Mouse (Mus musculus) kidney, postnatal 10 days (tissue): ENCODE results near the gene Mmp24.
"Not testable (repeated sequence)": the region's sequence is repeated elsewhere in the genome, so short reads cannot be mapped to it uniquely, and the experiment has no call there.

Source experiments
- DNase-seq: peaks from one replicate; pipeline ENCODE4 v3.0.0; 2021; ENCODE audit warnings: mixed read lengths

The Mmp24 gene

DNA sequence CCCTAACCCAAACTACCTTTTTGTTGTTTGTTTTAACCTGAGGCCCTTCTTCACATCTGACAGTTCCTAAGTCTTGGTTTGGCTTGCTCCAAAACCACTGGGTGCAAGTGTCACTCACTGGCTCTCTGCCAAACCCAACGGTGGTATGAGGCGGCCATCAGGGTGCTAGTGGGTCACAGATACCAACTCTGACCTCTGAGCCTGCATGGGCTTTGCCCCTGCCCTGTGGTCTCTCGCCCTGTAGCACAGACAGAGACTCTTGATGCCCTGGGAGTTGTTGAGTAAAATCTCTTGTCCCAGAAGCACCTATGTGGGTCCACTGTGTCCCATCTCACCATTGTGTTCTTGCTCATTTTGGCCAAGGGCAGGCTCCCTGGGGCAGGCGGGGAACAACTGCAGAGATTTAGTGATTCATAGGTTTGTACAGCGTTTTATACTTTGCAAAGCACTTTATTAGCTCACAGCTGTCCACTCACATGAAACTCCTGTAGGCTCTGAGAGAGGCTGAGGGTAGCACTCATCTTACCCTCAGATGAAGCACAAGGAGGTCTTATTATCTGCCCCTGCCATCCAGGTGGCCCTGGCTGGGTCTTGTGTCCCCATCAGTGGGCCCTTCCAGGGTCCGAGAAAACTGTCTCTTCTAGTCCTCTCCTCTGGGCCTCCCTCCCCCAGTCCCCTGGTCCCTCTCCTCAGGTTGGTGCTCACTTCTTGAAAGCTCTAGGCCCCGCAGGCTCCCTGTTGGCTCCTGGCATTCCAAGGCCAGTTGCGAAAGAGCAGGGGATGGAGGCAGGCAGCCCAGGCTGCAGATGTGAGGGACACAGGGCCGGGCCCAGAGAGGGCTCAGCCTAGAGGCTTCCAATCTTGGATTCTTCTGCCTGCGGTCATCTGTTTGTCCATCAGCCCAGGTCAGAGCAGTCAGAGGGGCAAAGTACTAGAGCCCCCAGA lies 42.4 kb downstream of the Mmp24 start:
- peak; percentile 37 for DNase-seq

- peak; percentile 97 for DNase-seq
These were observed 43.7 kb downstream of the Mmp24 start for GRCm38 (mm10) chr2:155818596-155819391.

GRCm38 (mm10) chr2:155819392-155819448 lies 44.1 kb downstream of the Mmp24 start, which contains the start of gene BC029722:
TSS of gene BC029722 (minus strand) at chr2:155819426.
- no peak for DNase-seq

DNA sequence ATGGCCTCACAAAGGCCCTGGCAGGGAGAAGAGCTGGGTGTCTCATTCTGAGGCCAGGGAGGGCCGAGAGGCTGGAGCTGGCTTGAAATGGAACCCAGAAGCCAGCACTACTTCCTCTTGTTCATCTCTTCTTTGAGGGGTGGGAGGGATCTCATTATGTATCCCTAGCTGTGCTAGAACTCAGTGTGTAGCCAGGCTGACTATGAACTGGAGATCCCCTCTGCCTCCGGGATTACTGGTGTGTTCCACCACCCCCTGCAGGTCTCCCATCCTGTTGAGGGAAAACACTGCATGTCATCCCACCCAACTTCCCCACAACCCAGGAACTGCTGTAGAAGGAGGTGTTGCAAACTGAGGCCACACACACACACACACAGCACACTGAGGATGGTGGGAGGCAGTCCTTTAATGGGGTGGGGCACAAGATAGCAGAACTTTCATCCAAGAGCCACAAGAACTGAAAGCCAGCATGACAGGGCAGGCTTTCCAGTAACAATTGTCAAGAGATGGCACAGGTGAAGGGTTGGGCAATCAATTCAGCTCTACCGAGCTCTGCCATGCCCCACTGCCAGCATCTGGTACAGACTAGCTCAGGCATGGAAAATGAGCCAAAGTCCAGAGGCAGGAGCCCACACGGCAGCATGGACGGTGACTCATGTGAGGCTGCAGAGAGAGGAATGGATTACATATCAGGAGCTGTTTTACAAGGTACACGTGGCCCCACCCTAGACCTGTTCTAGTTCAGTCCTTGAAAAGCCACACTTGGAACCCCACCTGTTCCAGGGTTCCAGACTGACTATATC lies 44.5 kb downstream of the Mmp24 start:
- DNase-seq, result peak; percentile 65

DNA sequence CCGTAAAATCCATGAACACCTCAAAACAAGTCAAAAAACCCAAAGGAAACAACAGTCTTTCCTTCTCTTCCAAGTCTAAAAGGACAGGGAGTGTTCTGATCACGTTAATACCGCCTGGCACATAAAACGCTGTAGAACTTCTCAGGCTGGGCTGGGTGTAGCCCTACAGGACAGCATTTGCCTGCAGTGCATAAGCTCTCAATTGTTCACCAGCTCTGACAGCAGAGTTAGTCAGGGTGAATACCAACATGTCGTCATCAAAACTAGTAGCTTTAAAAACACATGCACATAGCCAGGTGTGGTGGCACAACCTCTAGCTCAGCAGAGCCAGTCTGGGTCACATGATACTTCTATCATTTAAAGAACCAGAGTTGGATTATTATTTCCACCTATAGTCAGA lies 45.6 kb downstream of the Mmp24 start:
- no peak for DNase-seq

DNA sequence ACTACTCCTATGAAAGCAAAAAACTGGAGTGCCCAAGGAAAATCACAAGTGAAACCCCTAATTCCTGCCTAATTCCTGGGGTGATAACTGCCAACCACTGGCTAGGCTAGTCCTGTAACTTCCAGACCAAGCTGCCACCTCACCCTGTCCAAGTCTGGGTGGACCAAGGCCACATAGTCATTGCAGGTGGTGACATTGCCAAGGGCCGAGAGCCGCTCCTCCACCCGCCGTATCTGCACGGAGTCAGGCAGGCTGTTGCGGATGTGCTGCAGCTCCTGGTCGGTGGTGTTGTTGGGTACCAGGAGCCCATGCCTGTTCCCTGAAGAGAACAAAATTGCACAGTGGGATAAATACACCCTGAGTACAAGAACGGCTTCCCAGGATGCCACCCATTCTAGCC lies 48.6 kb downstream of the Mmp24 start:
- no peak for DNase-seq

DNA sequence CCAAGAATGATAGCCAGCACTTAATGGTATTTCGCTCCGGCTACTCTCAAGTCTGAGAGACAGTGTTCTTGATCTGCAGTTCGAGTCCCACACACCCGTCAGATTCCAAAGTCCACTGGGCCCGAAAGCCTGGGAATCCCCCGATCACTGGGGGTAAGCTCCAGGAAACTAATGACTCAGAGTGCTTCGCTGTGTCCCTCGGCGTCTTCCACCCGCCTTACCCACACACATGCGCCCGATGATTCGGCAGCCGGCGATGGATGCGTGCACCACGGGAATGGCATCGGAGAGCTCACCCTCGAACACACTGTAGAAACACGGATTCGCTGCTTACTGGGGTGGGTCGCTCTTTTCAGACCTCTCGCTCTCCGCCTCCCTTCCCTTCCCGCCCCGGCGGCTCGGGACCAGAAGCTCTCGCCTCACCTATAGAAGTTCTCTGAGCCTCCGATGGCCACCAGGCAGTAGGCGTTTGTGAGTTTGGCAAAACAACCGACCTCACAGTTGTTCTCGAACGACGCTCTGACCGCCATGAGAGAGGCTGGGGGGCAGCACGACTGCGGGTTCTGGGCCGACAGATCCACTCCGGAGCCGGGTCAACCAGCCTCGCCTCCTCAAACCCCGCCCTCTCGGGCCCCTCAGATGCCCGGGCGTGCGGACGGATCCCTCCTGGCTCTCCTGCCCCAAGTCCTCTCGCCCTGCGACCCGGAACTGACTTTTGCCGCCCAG lies 50.9 kb downstream of the Mmp24 start:
- peak; percentile 37 for DNase-seq

DNA sequence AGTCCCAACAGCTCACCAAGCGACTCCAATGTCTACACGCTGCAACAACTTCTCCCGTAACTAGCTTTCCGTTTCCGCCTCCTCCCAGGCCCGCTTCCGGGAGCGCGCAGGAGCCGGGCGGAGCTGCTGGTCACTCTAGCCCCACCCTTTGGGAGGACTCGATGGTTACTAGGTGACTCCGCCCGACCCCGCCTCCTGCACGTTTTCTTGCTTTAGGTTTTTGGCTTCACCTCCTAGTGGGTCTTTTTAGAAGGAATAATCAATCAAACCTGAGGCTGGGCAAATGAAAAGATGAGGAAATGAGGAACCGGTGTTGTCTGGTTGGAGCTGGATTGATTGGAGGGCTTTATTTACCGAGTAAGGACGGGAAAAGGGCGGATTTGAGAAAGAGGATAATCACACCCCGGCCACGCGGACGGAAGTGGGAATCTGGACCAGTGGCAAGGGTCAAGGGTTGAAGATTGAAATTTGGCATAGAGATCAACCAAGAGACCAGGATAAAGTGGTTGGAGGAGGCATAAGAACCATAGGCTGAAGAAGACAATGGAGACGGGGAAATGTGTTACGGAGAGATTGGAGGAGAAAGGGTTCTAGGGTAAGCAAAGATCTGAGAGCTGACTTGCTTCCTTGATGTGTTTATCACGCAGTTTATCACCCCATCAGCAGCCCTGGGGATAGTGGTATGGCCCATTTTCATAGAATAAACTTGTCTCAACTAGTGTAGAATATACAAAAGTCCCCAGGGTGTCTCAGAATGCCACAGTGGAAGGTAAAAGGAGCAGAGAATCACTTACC lies 51.7 kb downstream of the Mmp24 start, which contains the start of gene Eif6:
Gene Eif6, minus strand, starts transcription at position 296 of the 795 bp plus-strand sequence.
- peak; percentile 92 for DNase-seq

DNA sequence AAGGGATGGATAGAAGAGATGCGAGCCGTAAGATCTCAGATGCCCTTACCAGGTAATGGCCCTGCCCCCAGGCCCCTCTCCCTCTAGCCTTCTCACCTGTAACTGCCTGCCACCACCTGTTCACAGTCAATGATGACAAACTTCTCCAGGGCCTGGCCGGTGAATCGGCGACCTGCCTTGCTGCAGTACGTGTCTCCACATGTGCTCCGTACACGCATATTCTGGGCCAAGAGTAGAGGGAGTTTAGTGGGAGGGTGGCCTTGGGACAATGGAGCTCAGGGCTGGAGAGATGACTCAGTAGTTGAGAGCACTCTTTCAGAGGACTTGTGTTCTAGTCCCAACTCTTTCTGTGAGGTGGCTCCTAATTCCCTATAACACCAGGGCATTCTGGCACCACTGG lies 55.7 kb downstream of the Mmp24 start:
- no peak for DNase-seq

- no peak for DNase-seq
These were observed 56.2 kb downstream of the Mmp24 start for GRCm38 (mm10) chr2:155831302-155831701.

GRCm38 (mm10) chr2:155832087-155832486 lies 56.9 kb downstream of the Mmp24 start:
- DNase-seq, result not testable (repeated sequence)

DNA sequence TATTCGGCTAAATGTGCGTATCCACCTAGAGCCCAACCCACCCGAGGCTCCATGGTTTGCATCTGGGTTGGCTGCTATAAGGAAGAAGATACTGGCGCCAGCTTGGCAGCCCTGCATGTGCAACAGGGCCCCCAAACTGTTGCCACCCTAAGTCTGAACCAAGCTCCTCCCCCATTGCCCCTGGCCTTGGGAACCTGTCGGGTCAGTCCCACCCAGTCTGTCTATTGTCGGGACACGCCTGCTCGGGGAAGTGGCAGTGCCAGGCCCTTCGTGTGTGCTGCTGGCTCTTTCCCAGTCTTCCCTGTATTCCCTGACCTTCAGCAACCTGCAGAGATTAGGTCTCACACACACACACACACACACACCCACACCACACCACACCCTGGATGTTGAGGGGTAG lies 59.6 kb downstream of the Mmp24 start, which contains the start of gene Fam83c:
Gene Fam83c, minus strand, starts transcription at position 123 of the 400 bp plus-strand sequence.
- no peak for DNase-seq

- no peak for DNase-seq
These were observed 62.8 kb downstream of the Mmp24 start for GRCm38 (mm10) chr2:155837961-155838360.

DNA sequence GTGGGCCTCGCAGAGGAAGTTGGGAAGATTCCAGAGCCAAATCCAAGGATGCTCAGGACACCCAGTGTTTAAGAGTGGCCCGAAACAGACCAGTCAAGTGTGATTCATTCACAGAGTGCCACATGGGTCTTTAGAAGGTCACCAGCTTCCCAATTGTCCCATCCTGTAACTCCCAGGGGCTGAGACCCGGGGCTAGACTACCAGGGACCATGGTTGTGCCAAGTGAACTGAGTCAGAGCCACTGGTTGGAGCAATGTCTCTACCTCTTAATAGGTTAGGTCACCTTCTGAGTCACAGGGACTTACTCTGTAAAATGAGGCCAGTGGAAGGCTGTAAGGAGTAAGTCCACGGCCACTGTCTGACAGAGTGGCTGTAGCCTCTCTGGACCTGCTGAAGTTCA lies 63.8 kb downstream of the Mmp24 start:
- no peak for DNase-seq

DNA sequence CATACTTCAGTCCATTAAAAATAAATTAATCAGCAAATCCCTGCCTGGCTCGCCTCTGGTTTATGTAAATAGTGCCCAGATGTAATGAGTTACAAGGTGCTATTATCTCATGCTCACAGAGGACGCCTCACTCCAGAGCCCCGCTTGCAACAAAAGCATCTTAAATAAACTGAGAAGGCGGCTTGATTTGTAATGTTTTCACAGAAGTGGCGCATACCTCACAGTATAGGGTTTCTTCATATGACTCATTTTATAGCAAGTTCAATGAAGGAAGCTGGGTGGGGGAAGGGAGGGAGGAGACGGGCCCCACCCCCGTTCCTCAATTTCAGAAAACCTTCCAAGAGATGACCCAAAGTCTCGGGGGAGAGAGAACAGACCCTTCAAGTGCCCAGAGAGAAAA lies 71.8 kb downstream of the Mmp24 start:
- no peak for DNase-seq

GRCm38 (mm10) chr2:155848291-155848690 lies 73.1 kb downstream of the Mmp24 start:
- DNase-seq, result peak; percentile 88

DNA sequence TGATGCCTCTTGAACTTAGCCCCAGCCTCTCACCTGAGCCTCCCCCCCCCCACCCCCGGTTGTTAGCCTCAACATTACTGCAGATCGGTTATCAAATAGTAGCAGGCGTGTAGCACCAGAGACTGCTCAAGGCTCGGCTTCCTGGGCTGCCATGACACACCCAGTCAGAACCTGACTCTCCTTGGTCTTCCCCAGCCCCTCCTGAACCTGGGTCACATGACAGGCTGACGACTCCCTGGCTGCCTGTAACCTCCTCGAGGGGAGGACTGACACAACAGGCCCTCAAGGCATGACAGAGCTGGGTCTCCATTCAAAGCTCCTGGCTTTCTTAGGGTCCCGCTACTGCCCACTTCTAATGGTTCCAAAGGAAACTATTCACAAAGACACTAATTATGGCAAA lies 74.3 kb downstream of the Mmp24 start:
- no peak for DNase-seq

- no peak for DNase-seq
These were observed 75.0 kb downstream of the Mmp24 start for GRCm38 (mm10) chr2:155850120-155850519.

GRCm38 (mm10) chr2:155852536-155852935 lies 77.4 kb downstream of the Mmp24 start:
- DNase-seq, result no peak

- no peak for DNase-seq
These were observed 85.0 kb downstream of the Mmp24 start for GRCm38 (mm10) chr2:155860102-155860501.

- DNase-seq, result no peak
These were observed 86.4 kb downstream of the Mmp24 start for GRCm38 (mm10) chr2:155861581-155861980.
